Mouse (Mus musculus) G1E (cell line): ENCODE data around the gene Prnd. TPM values are rescaled to one million over a fixed set of nuclear protein-coding genes. Genes with fewer than 3 reads are reported as not detected.

Experiments
- ATAC-seq: 2 replicates; pipeline ENCODE4 v1.8.0; 2016; ENCODE audit warnings: mild to moderate bottlenecking; ENCODE audit not compliant: insufficient number of reproducible peaks, poor library complexity, low FRiP score, severe bottlenecking; ENCODE audit errors: extremely low read depth
- DNase-seq: peaks from one replicate; pipeline ENCODE4 v3.0.0; 2012; ENCODE audit warnings: low spot score
- H3K27me3 ChIP-seq: 2 replicates; pipeline ENCODE4 v1.6.1; 2012; ENCODE audit warnings: mild to moderate bottlenecking, low read length, inconsistent platforms; ENCODE audit not compliant: insufficient read depth
- H3K36me3 ChIP-seq: replicated peaks from 2 replicates; pipeline ENCODE3; 2012; ENCODE audit warnings: mild to moderate bottlenecking, inconsistent platforms
- H3K4me1 ChIP-seq: 2 replicates; pipeline ENCODE4 v1.6.1; 2012; ENCODE audit warnings: low read depth, low read length, inconsistent platforms, mixed read lengths; ENCODE audit not compliant: insufficient read depth
- H3K4me3 ChIP-seq: 2 replicates; pipeline ENCODE4 v1.5.1; 2012; ENCODE audit warnings: low read depth, mild to moderate bottlenecking, inconsistent platforms, low read length, moderate library complexity, mixed read lengths
- H3K9me3 ChIP-seq: replicated peaks from 2 replicates; pipeline ENCODE4 v1.6.1; 2012; ENCODE audit warnings: inconsistent platforms
- CTCF ChIP-seq: IDR thresholded peaks from 2 replicates; pipeline ENCODE4 v1.5.1; 2012; ENCODE audit warnings: low read depth, low read length, inconsistent platforms, mixed read lengths
- GATA1 ChIP-seq: IDR thresholded peaks from 2 replicates; pipeline ENCODE4 v1.6.1; 2012; ENCODE audit warnings: borderline replicate concordance, low read length, inconsistent platforms, mixed read lengths
- GATA2 ChIP-seq: IDR thresholded peaks from 2 replicates; pipeline ENCODE4 v1.6.1; 2012; ENCODE audit warnings: low read depth, low read length, inconsistent platforms, borderline replicate concordance
- POLR2AphosphoS5 ChIP-seq: IDR thresholded peaks from 2 replicates; pipeline ENCODE4 v1.6.1; 2012; ENCODE audit warnings: low read depth, low read length, inconsistent platforms; ENCODE audit not compliant: insufficient replicate concordance
- TAL1 ChIP-seq: conservative IDR thresholded peaks from 2 replicates; pipeline ENCODE4 v1.6.1; 2012; ENCODE audit warnings: low read depth, low read length, inconsistent platforms, mixed read lengths
- polyA plus RNA-seq: library from polyadenylated mRNA; stranded (reverse); fragments of >175 nt; gene quantifications from 2 replicates; pipeline ENCODE4 v1.2.3, GENCODE M21; 2012
- total RNA-seq, 2 experiments: library from RNA; stranded (forward) in 1 of 2; stranded (reverse) in 1 of 2; fragments of 200-1000 nt in 1 of 2; fragments of >200 nt in 1 of 2; fragmentation: Nextera tagmentation in 1 of 2; gene quantifications; 2 replicates each; pipeline ENCODE4 v1.2.3; 2014 to 2017

Prnd gene
- total and polyA plus RNA-seq, 3 experiments: 0.05 TPM; not detected in 2

DNA sequence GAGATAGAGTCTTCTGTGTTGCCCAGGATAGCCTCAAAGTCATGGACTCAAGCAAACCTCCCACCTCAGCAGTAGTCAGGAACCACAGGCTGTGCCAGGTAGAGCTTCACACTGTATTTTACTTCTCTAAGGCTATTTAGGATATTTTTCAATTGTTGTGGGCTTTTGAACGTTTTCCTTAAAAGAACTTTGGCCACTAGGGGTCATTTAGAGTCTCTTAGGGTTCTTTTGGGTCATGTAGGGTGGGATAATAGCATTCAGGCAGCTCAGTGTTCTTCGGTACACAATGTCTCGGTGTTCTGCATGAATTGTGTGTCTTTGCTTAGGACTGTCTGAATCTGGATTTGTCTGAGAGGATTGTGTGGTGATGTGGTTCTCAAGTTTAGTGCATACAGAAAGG lies 37.3 kb downstream of the Prnd start:
- TF ChIP-seq POLR2AphosphoS5 (no peak), CTCF (no peak), GATA1 (no peak), GATA2 (no peak), TAL1 (no peak)
- no peaks in the 10 kb centered on the region for H3K4me1 ChIP-seq
- no peaks in the 10 kb centered on the region for H3K36me3 ChIP-seq
- no peaks in the 10 kb centered on the region for H3K9me3 ChIP-seq
- H3K4me3 ChIP-seq: no peak overlapping the region
- peaks cover 2% of the 10 kb centered on the region; the same call in 1 of the 2 replicates for H3K27me3 ChIP-seq
- ATAC-seq (no peak), DNase-seq (no peak)

DNA sequence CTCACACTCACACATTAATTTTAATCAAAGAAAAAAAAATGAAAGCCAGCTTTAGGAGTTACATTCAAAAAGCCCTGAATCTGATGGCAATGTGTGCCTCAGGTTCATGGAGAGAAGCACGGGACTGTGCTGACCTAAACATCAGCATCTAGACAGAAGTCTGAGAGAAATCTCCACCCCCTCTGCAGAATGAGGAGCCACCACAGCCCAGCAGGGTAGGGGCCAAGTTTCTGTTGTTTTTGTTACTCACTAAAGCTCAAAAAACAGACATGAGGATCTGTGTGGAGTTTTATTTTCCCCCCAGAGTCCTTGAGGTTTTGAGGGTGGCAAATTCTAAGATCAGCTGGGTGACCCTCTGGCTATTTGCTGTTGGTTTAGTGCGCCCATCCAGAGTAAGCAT lies 37.9 kb downstream of the Prnd start:
- no peak overlapping the region for H3K4me3 ChIP-seq
- no peaks in the 10 kb centered on the region for H3K4me1 ChIP-seq
- ATAC-seq: no peak
- no peak for DNase-seq
- H3K9me3 ChIP-seq: no peaks in the 10 kb centered on the region
- H3K27me3 ChIP-seq: no peaks in the 10 kb centered on the region
- no peaks in the 10 kb centered on the region for H3K36me3 ChIP-seq
- no peak for TF ChIP-seq CTCF
- TF ChIP-seq GATA2: no peak
- TF ChIP-seq GATA1: no peak
- no peak for TF ChIP-seq POLR2AphosphoS5
- TF ChIP-seq TAL1: no peak

DNA sequence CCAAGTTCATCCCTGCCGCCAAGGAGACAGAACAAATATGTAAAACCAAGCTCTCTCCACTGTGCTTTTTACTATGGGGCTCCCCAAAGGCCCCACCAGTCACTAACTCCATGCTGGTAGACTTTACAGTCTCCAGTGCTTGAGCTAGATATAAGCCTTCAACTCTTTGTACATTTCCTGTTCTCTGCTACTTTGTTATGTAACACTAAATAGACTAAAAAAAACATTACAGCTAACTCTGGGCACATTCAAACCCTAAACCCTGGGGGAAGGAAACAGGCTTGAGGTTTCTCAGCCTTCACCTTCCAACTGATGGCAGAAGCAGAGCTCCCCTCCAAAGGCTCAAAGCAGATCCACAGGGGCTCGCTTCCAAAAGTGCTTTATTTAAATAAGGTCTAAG lies 41.8 kb downstream of the Prnd start:
- Histone ChIP-seq H3K4me3 (no peak overlapping the region), H3K36me3 (no peaks in the 10 kb centered on the region), H3K9me3 (no peaks in the 10 kb centered on the region), H3K4me1 (no peaks in the 10 kb centered on the region), H3K27me3 (peaks cover 13% of the 10 kb centered on the region)
- TF ChIP-seq GATA2 (no peak), TAL1 (no peak)
- DNase-seq (no peak), ATAC-seq (no peak)

DNA sequence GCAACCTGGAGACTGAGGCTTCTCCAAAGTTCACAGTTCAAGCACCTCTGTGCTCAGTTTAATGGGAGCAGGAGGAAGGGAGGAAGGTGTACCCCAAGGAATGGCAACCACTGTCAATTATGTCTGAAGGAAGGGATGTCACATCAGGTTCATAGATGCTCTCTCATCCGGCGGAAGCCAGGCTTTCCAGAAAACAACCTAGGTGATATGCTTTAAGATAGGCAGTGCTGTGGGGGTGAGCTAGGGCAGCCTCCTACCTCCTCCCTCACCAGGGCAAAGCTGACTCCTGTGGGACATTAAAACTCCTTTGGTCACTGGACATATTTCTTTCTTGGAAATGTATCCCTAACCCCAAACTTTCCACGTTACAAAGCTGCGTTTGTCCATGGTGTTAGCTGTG lies 42.5 kb downstream of the Prnd start:
- ATAC-seq (no peak), DNase-seq (no peak)
- peaks cover 15% of the 10 kb centered on the region for H3K27me3 ChIP-seq
- no peaks in the 10 kb centered on the region for H3K9me3 ChIP-seq
- no peak overlapping the region for H3K4me3 ChIP-seq
- no peaks in the 10 kb centered on the region for H3K4me1 ChIP-seq
- no peak for TF ChIP-seq CTCF
- no peak for TF ChIP-seq GATA2
- no peak for TF ChIP-seq TAL1
- no peak for TF ChIP-seq GATA1
- no peak for TF ChIP-seq POLR2AphosphoS5
- H3K36me3 ChIP-seq: no peaks in the 10 kb centered on the region

DNA sequence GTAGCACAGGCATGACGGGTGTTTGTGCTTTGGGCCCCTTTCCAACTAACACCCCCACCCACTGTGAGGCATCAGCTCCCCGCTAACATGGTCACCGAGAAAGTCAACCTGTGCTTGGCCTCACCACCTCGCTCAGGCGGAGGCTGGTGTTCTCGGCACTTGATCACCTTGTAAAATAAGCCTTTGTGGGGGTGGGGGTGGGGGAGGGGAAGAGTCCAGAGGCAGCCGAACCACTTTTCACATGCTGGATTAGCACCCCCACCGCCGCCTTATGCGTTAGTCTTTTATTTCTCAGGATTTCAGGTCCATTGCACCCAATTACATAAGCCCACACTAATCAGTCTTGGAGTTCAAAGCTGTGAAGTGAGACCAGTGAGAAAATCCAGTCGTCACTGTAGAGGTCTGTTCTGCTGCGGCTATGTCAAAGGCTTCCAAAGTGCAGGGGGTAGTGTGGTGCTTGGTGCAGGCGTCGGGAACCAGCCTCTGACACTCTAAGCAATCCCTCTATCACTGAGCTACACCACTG lies 43.0 kb downstream of the Prnd start:
- TF ChIP-seq POLR2AphosphoS5: no peak
- no peak for TF ChIP-seq GATA1
- no peak for TF ChIP-seq TAL1
- TF ChIP-seq CTCF: no peak
- no peak for TF ChIP-seq GATA2
- no peak for ATAC-seq
- DNase-seq: no peak
- Histone ChIP-seq H3K9me3 (no peaks in the 10 kb centered on the region), H3K27me3 (peaks cover 15% of the 10 kb centered on the region), H3K36me3 (no peaks in the 10 kb centered on the region), H3K4me1 (no peaks in the 10 kb centered on the region), H3K4me3 (no peak overlapping the region)

DNA sequence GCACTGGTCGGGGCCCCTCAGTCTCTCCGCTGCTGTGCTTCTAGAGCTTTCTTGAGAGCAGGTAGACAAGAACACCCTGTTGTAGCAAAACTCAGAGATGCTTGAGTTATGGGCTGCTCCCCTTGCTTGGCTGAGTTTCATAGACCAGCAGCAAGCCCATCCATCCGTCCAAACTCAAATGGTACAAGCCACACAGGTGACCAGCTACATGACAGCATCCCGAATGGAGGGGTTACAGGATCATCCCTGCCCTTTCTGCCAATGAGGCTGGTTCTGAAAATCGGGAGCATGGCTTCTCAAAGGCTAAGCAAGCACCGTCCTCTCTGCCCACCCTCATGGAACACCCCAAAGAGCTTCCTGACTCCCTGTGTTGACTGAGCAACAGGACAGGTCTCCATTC lies 44.3 kb downstream of the Prnd start:
- H3K4me3 ChIP-seq: no peak overlapping the region
- peaks cover 15% of the 10 kb centered on the region for H3K27me3 ChIP-seq
- ATAC-seq: no peak
- H3K4me1 ChIP-seq: no peaks in the 10 kb centered on the region
- no peak for DNase-seq
- no peaks in the 10 kb centered on the region for H3K36me3 ChIP-seq
- TF ChIP-seq POLR2AphosphoS5 (no peak), GATA1 (no peak), TAL1 (no peak), CTCF (no peak), GATA2 (no peak)
- no peaks in the 10 kb centered on the region for H3K9me3 ChIP-seq
